Mouse (Mus musculus) thymus, postnatal 36 days (tissue): ENCODE results near the gene Ahdc1.

Source experiments
- DNase-seq, 2 experiments: peaks; one replicate each; pipeline ENCODE4 v3.0.0; 2022; ENCODE audit warnings: mixed read lengths in 2 of 2

The Ahdc1 gene

GRCm38 (mm10) chr4:133056069-133056890, 45.2 kb downstream of the Ahdc1 start:
- DNase-seq, result peak; percentile 82 to 85

- peak; percentile 62 to 83 for DNase-seq
Measured at GRCm38 (mm10) chr4:133057389-133058122, 46.5 kb downstream of the Ahdc1 start.

- DNase-seq, result no peak
Measured at GRCm38 (mm10) chr4:133058123-133058453, 47.0 kb downstream of the Ahdc1 start.

- DNase-seq, result no peak
Measured at GRCm38 (mm10) chr4:133058513-133059480, 47.7 kb downstream of the Ahdc1 start.

- no peak for DNase-seq
Measured at GRCm38 (mm10) chr4:133060702-133061101, 49.6 kb downstream of the Ahdc1 start.

GRCm38 (mm10) chr4:133061798-133062197, 50.7 kb downstream of the Ahdc1 start:
- no peak for DNase-seq

GRCm38 (mm10) chr4:133062286-133062685, 51.2 kb downstream of the Ahdc1 start:
- DNase-seq, result no peak

GRCm38 (mm10) chr4:133063203-133063602, 52.1 kb downstream of the Ahdc1 start:
- DNase-seq, result no peak

GRCm38 (mm10) chr4:133063799-133064198, 52.7 kb downstream of the Ahdc1 start:
- DNase-seq, result no peak

- DNase-seq, result no peak
Measured at GRCm38 (mm10) chr4:133064791-133065190, 53.7 kb downstream of the Ahdc1 start.

- no peak for DNase-seq
Measured at GRCm38 (mm10) chr4:133065894-133066386, 54.9 kb downstream of the Ahdc1 start.

- DNase-seq, result no peak
Measured at GRCm38 (mm10) chr4:133068400-133069138, 57.5 kb downstream of the Ahdc1 start.

- no peak for DNase-seq
Measured at GRCm38 (mm10) chr4:133070388-133070787, 59.3 kb downstream of the Ahdc1 start.

- no peak for DNase-seq
Measured at GRCm38 (mm10) chr4:133070821-133071372, 59.8 kb downstream of the Ahdc1 start.

GRCm38 (mm10) chr4:133073192-133073591, 62.1 kb downstream of the Ahdc1 start:
- DNase-seq, result peak; percentile 74 to 84

GRCm38 (mm10) chr4:133074070-133074819, 63.2 kb downstream of the Ahdc1 start:
- no peak for DNase-seq

- DNase-seq, result no peak
Measured at GRCm38 (mm10) chr4:133074894-133075572, 64.0 kb downstream of the Ahdc1 start.

- DNase-seq, result peak in 1 of 2 experiments; percentile 62
Measured at GRCm38 (mm10) chr4:133078947-133079346, 67.9 kb downstream of the Ahdc1 start.

- DNase-seq, result peak in 1 of 2 experiments; percentile 11
Measured at GRCm38 (mm10) chr4:133079416-133080113, 68.5 kb downstream of the Ahdc1 start.

- no peak for DNase-seq
Measured at GRCm38 (mm10) chr4:133080862-133081261, 69.8 kb downstream of the Ahdc1 start.
